Mouse (Mus musculus): ENCODE results near the gene Ctbp2.
"Not testable (repeated sequence)": the region's sequence is repeated elsewhere in the genome, so short reads cannot be mapped to it uniquely, and the experiment has no call there.

Ctbp2 gene

DNA sequence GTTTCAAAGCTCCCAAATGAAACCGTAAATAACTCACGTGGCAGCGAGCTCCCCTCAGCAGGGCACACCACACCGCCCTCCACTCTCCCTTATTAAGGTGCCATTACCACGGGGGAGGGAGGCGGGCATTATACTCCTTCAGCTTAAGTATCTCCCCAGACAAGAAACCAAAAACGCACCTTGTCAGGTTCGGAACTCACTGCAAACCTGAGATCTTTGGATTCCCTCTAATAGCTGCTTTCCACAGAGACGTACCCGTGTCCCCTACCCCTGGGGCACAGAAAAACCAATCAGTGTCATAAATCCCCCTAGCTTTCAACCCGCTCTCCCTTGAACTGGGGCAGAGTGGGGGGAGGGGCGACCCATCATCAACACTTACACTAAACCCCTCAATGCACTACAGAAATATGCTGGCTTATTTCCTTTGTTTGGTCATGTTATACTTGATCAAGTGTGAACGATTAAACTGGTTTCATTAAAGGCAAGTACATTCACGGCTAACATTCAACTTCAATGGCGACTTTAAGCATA, 3.9 kb downstream of the Ctbp2 start:
- no peak for DNase-seq (ENCODE audit: low spot score)

DNA sequence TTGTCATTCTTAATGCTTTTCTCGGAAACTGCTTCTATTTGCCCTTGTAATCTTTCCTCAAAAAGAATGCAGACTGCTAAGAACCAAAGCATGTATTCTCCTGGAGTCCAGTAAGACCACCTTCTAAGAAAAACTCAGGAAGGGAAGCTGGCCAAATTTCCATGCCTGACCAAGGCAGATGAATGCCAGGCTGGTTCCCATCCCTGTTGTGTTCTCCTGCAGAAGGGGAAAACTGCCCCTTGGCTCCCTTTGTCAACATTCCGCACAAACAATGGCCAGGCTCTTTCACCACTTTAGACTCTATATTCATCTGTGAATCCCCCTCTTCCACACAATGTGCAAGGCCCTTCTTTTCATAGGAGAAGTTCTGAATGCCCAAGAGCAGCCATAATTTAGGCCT, 6.3 kb downstream of the Ctbp2 start:
- no peak for DNase-seq (ENCODE audit: low spot score)

DNA sequence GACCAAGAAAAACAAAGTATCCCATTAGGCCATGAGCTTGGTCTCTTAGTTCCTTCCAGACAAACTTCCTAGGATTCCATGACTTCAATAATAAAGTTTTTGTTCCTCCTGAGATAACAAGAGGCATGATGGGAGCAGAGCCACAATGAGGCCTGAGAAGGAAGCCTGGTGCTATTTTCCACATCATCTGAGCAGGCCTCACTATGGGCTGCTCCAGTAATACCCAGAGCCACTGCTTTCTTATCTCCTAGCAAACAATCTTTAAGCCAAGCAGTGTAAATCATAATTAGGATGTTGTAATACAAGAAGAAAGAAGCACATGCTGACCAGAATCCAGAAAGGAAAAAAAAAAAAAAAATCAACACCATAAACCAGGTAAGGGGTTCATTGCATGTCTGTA, 7.6 kb downstream of the Ctbp2 start:
- DNase-seq (ENCODE audit: low spot score), result no peak

DNA sequence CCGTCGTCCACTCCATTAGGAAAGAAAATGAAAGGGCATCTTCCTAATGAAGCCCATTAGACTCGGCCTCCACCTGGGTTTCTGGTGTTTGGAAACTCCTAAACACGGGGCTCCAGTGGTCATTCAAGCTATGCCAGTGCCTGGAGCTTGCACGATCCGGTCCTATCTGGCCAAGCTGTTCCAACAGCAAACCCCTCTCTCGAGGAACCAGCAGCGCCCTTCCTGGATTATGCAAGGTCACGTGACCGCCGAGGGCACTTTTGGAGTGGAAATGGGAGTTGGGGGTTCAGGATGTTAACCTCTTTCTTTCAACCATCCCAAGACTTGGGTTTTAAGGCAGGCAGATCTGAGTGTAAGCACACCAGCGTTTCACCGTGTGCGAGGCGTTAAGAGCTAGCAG, 8.3 kb downstream of the Ctbp2 start:
- DNase-seq (ENCODE audit: low spot score), result no peak

DNA sequence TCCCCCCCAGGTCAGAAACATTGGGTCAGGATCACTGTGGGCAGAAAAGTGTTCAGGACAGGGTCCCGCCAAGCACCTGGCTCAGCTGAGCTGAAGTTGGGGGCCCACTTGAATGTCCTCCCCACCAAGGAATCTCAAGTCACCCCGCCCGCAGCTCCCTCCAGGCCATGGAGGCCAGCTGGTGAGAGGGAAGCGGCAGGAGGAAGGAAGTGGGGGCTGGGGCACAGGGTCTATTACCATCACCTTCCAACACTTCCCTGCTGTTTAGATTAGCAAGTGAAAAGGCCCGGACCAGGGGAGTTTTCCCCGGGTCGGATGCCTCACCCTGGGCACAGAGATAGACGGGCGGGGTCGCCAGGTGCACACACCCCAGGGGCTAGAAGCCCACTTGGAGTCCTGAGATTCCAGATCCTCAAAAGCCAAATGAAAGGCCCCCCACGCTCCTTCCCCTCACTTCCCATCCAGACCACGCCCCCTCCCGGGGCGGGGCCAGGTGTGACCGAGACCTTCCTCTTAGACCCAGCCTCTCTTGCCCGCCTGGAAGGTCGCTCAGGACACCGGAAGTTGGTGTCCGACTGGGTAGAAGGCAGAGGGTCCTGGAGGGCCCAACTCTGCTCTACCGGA, 9.2 kb downstream of the Ctbp2 start:
- no peak for DNase-seq (ENCODE audit: low spot score)

DNA sequence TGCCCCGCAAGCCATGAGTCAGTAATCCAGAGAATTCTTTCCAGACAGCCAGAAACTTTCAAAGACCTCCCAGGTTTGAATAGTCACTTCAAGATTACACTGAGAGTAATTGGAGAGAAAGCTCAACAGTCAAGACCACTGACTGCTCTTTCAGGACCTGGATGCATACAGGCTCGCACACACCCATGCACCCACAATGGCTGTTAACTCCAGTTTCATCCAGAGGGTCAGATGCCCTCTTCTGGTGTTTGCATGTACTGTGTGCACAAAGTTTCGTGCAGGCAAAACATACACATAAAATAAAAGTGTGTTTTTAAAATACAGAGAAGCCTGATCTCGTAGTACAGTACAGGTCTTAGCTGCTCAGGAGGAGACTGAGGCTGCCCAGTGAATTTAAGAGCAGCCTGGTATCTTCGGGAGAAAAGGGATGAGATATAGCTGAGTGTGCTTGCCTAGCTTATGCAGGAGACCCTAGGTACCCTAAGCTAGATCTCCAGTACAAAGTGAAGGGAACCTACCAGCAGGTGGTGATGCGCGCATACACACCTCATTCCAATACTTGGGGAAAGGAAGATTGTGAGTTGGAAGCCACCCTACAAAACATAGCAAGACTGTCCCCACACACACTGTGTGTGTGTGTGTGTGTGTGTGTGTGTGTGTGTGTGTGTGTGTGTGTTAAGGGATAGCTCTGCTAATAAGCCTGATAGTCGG, 10.8 kb downstream of the Ctbp2 start:
- no peak for DNase-seq (ENCODE audit: low spot score)

DNA sequence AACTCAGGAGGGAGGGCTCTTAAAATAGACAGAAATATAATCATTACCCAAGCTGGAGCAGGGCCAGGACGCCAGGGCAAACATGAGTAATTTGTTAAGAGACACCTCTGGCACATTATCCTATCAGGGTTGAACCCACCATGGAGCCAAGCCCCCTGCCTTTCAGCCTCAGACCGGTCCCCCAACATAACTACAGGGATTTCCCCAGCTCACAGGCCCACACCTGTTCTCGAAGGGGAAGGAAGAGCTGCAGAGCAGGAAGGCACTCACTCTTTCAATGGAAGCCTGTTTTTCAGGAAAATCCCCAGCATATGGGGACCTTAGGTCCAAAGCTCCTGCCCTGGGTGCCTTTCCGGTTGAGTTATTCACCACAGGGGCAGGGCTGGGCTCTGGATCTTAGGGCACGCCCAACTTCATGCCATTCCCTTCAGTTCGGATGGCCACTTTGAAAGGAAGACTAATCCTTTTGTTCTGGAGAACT, 11.8 kb downstream of the Ctbp2 start:
- no peak for DNase-seq (ENCODE audit: low spot score)

DNA sequence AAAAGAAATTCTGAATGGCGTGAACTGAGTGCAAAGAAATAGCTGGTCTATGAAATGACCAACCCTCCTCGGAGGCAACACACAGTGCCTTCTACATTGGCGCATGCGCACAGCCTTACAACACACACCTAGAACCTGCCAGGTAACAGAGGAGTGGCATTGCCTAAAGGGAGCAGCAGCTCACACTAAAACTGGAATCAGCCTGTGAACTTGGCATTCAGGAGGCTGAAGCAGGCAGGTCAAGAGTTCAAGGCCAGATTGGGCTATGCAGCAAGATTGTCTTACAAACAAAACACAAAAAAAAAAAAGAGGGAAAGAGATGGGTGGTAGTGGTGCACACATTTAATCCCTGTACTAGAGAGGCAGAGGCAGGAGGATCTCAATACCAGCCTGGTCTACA, 14.7 kb downstream of the Ctbp2 start:
- no peak for DNase-seq (ENCODE audit: low spot score)

DNA sequence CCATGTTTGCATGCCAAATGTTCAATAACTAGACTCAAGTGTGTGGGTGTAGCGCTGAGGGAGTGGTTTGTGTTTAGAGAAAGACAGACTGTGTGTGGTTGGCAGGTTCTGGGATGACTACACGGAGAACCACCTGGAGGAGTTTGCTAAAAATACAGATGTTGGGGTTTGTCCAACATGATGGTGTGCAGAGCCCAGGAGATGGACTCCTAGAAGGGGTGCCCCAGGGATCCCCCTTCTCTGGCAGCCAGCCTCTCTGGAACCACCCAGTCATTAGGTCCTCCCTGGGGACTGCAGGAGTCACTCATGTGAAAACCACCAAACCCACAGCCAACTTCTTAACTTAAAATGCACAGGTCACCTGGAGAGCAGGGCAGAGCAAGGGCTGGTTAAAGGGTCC, 15.5 kb downstream of the Ctbp2 start:
- no peak for DNase-seq (ENCODE audit: low spot score)

DNA sequence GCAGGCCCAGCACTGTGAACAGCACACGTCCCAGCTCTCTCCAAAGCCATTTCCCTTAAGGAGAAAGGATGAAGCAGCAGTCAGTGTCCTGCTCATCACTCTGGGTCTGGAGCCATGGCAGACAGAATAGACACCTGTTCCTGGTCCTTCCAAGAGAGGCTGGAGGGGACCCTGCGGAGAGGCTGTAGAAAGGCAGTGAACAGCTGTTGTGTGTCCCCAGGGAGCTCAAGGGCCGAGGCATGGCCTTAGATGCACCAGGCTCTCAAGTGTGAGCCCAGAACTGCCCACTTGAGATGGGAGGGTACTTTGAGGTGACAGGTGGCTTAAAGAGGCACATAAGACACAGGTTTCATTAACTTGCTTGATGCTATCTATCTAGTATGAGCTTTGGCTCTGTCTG, 21.6 kb downstream of the Ctbp2 start:
- no peak for DNase-seq (ENCODE audit: low spot score)

DNA sequence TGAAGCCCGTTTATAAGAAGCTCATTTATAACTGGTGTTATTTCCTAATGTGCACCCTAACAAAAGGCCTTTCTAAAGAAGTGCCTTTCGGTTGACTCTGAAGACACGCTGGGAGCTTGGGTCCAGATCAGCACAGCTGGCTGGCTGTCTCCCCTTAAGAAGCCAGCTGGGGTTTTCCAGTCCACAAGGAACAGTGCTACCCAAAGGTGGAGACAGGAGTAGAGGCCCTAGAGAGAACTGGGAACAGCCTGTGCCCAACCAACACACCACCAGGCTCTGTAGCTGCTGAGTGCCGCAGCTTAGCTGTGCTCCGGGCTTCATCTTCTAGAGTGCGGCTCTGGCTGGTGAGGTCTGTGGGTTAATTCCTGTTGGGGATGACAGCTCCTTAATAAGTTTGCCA, 23.1 kb downstream of the Ctbp2 start:
- no peak for DNase-seq (ENCODE audit: low spot score)

DNA sequence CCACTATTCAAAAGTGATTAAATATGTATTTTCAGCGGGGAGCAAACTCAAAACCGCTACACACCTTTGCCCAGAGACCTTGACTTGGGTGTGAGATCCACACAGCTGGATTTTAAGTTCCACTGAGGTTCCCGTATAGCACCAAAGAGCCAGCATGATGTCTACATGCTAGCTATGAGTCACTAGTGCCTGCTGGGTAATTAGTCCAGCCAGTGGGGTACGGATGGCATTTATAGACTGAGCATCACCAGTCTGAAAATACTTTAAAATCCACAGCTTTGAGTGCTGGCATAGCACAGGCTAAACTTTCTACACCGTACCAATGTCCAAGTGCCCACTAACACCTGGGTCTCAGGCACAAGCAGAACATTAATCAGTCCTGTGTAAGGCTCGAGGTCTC, 24.0 kb downstream of the Ctbp2 start:
- no peak for DNase-seq (ENCODE audit: low spot score)

DNA sequence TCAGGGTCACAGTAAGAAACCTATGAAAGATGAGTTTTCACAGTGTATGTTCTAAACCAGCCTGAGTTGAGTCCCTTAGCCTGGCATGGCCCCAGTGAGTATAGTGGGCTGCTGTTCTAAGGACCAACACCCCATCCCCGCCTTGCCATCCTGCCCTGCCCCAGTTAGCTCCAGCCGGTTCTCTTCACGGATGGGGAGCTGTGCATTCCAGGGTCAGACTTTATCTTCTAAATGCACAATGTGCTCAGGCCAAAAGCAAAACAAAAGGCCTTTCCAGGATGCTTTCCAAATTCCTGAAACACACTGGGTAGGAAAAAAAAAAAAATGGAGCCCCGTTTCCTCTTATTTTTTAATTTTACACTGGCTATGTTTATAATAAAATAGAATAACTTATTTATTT, 24.9 kb downstream of the Ctbp2 start:
- DNase-seq (ENCODE audit: low spot score), result peak; percentile 39

DNA sequence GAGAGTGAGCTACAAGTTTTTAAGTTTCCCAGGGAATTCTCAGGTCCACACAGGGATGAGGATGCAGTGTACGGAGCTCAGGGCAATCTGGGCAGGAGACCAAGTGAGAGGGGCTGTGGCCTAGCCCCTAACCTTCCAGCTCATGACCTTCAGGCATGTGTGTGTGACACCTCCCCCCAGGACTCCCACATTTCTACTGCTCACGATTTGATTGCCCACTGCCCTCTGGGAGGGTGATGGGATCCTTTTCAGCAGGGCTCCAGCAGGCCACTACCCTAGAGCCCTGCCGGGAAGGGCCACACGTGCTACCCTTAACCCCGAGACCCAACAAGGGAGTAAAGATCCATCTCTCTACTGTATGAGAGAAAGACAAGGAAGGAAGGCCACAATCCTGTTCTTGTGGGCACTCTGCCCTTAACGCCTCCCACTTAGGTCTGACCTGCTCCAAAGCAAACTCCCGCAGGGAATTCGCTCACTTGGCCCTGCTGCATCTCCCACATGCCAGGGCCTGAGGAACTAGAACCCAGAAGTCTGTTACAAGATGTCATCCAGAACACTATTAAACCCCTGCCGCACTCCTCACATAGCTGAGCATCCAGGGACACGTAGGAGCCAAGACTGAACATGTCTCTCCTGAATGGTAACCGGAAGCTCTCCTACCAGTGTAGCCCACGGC, 25.9 kb downstream of the Ctbp2 start:
- DNase-seq (ENCODE audit: low spot score), result no peak

DNA sequence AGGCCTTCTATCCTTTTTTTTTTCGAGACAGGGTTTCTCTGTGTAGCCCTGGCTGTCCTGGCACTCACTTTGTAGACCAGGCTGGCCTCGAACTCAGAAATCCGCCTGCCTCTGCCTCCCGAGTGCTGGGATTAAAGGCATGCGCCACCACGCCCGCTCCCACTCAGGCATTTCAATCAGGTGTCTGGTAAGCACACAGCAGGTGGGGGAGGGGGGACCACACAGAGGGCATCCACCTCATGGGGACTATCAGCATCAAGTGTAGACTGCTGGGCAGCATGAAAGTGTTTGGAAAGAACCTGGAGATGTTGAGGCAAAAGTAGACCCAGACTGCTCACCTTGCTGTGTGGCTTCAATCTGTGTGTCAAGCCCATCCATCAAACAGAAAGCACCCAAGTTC, 28.5 kb downstream of the Ctbp2 start:
- not testable (repeated sequence) for DNase-seq (ENCODE audit: low spot score)

DNA sequence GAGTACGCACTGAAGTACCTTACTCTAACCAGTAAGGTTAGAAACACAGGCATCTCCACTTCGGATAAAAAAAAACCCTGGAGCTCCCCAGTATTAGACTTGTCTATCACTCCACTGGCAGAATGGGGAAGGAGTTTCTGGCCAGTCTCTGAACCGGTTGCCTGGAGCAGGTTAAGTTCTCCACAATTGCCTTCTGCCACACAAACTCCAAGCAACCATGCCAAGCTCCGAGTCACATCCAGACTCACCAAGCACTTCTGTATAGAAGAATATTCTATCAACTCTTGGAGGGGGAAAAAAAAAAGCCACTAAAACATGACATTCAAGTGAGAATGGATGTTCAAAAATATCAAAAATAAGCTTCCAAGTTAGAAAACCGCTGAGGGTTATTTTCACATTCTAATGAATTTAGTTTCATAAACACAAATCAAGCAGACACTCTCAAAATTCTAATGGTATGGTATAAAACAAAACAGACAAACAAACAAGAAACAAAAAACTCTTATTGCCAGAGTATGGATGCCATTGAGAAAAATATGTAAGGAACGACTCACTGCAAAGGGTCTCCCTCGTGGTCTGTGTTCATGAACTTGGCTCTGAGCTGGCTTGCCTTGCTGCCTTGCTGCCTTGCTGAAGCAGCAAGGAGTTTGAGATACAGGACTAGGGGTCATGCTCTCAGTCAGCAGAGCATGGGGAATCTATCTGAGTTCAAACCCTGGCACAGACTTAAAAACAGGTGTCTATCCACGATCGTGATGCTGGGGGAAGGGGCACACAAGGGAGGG, 29.3 kb downstream of the Ctbp2 start:
- no peak for DNase-seq (ENCODE audit: low spot score)

DNA sequence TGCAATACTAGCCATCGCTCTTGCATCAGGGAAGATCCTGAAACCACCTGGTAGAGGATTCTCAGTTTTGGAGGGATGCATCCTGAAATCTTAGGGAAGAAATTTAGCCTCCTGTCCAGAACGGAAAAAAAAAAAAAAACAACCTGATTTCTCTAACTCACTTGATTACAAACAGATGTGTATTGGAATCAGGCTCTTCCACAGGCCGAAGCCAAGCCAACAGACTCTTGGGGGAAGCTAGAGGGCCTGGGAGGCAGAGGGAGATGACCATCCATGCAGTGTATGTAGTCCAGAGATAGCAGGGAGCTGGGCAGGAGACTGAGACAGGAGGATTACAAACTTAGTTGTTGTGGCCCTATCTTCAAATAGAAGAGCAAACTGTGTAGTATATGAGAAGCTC, 30.0 kb downstream of the Ctbp2 start:
- no peak for DNase-seq (ENCODE audit: low spot score)

DNA sequence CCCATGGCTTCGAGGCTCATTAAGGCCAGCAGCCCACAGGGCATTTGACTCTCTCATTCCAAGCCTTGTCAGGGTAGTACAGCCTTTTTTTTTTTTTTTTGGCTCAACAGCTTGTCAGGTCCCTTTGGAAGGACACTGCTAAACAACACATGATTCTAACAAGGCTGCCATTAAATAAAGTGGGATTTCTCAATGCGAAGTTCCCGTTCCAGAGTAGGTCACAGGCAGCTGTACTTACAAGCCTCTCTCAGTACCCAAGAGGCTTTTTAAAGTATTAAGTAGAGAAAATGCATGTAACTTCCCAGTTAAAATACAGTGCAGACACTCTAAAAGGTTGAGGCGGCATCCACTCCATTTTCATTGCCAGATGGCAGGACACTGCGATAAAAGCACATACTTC, 30.4 kb downstream of the Ctbp2 start:
- DNase-seq (ENCODE audit: low spot score), result peak; percentile 28

DNA sequence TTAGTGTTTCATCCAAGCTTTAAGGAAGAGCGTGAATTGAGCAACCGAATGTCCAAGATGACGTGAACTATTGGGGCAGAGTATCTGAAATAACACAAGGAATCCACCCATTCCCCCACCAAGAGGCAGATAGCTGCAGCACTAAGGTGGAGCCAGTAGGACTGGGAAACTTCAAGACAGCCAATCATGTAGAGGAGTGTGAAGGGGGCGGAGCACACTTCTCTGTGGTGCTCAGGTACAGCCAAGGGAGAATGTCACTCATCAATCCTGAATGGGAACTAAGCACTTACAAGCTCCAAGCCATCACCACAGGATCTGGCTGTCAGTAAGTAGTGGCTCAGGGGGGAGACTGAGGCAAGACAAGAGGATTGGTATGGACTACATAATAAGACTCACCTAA, 33.5 kb downstream of the Ctbp2 start:
- no peak for DNase-seq (ENCODE audit: low spot score)

DNA sequence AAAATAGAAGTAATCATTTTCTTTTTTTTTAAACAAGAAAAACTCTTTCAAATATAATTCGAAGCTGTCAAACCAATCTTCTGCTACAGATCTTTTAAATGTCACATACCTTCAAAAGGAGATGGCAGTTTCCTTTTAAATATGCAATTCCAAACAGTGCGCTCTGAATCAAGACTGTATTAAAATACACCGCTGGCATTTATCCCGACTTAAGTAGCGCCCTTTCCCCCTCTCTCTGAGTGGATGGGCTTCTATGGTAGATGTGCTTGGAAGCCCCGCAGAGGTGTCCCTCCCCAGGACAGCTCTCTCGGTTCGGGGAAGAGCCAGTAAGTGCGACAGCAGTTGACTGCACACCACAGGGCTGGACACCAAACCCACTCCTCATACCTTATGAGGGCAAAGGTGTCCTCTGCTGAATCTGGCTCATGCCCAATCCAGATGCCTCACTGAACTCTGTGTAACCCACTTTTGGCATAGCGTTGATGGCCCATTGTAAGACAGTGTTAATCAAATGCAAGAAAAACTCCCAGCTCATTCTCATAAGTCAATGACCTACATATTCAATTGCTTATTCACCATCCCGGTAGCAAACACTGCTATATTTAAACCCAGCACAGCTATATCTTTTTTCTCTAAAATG, 34.4 kb downstream of the Ctbp2 start:
- DNase-seq (ENCODE audit: low spot score), result no peak

DNA sequence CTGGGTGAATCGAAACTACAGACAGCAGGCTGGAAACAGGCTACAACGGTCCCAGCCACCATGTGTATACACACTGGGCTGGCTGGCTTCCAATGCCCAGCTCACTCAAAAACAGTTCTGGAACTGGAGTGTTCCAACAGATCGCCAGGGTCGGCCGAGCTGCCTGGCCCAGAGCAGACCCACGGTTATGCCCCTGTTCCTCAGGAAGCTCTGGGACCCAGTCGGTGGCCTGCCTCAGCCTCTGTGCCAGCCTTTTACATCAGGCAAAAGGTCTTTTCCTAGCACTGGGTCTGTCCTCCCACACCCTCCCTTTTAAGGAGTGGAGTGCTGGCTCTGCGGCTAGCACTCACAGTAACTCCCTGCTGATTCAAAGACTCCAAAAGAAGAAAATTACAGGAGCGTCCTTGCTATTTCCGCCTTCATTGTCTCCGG, 35.3 kb downstream of the Ctbp2 start:
- peak; percentile 79 for DNase-seq (ENCODE audit: low spot score)

DNA sequence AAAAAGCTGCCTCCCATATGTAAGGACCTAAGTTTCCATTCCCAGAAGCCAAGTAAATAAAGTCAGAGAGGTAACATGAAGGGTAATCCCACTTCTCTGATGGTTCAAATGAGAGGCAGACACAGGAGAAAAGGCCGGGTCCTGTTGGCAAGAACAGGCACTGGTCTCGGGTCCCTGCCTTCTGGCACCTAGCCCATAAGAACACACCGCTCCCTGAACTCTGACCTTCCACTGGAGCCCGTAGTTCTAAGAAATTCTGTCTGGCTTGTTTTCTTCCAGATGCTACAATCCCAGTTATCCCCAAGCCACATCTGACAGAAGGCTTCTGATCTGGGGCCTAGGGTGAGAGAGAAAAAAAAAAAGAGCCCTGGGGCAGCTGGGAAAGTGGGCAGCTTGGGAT, 35.7 kb downstream of the Ctbp2 start:
- no peak for DNase-seq (ENCODE audit: low spot score)

Measured in lung, postnatal 25 days (tissue).